Mouse (Mus musculus): ENCODE data around the gene Snx8.

The Snx8 gene

GRCm38 (mm10) chr5:140388588-140389576 lies at the start of gene Snx8:
Gene Snx8, minus strand, starts transcription at chr5:140389262.
- DNase-seq: peak; percentile 83

GRCm38 (mm10) chr5:140425016-140425783 lies 36.1 kb upstream of the Snx8 start:
- DNase-seq: no peak

- DNase-seq: no peak
Measured at GRCm38 (mm10) chr5:140420616-140421015, 31.6 kb upstream of the Snx8 start.

GRCm38 (mm10) chr5:140419442-140420080 lies 30.5 kb upstream of the Snx8 start:
- DNase-seq: no peak

- DNase-seq: peak; percentile 88
Measured at GRCm38 (mm10) chr5:140418489-140419441, 29.7 kb upstream of the Snx8 start, which contains the start of gene Eif3b. Gene Eif3b, plus strand, starts transcription at chr5:140419328.

GRCm38 (mm10) chr5:140418106-140418488 lies 29.0 kb upstream of the Snx8 start:
- no peak for DNase-seq

- no peak for DNase-seq
Measured at GRCm38 (mm10) chr5:140414647-140415046, 25.6 kb upstream of the Snx8 start.

GRCm38 (mm10) chr5:140411339-140411738 lies 22.3 kb upstream of the Snx8 start:
- DNase-seq: peak; percentile 60

- DNase-seq: no peak
Measured at GRCm38 (mm10) chr5:140408801-140409200, 19.7 kb upstream of the Snx8 start.

- no peak for DNase-seq
Measured at GRCm38 (mm10) chr5:140406666-140407065, 17.6 kb upstream of the Snx8 start.

GRCm38 (mm10) chr5:140405126-140405525 lies 16.1 kb upstream of the Snx8 start:
- DNase-seq: no peak

- DNase-seq: no peak
Measured at GRCm38 (mm10) chr5:140402640-140403270, 13.7 kb upstream of the Snx8 start.

GRCm38 (mm10) chr5:140396166-140396940 lies 7.3 kb upstream of the Snx8 start:
- peak; percentile 14 for DNase-seq

- DNase-seq: no peak
Measured at GRCm38 (mm10) chr5:140392701-140393100, 3.6 kb upstream of the Snx8 start.

GRCm38 (mm10) chr5:140391981-140392380 lies 2.9 kb upstream of the Snx8 start:
- DNase-seq: no peak

- no peak for DNase-seq
Measured at GRCm38 (mm10) chr5:140391435-140391834, 2.4 kb upstream of the Snx8 start.

- DNase-seq: no peak
Measured at GRCm38 (mm10) chr5:140389647-140390046, 585 bp upstream of the Snx8 start.

GRCm38 (mm10) chr5:140387816-140388510 lies 1.1 kb downstream of the Snx8 start:
- no peak for DNase-seq

GRCm38 (mm10) chr5:140387236-140387635 lies 1.8 kb downstream of the Snx8 start:
- no peak for DNase-seq

GRCm38 (mm10) chr5:140384462-140384861 lies 4.6 kb downstream of the Snx8 start:
- no peak for DNase-seq

All from right cerebral cortex, postnatal 4 days (tissue).